Mouse (Mus musculus): ENCODE measurements around the gene Rbm47.
A peak's percentile ranks its signal among the peaks of the same experiment; 100 is the strongest.

DNA sequence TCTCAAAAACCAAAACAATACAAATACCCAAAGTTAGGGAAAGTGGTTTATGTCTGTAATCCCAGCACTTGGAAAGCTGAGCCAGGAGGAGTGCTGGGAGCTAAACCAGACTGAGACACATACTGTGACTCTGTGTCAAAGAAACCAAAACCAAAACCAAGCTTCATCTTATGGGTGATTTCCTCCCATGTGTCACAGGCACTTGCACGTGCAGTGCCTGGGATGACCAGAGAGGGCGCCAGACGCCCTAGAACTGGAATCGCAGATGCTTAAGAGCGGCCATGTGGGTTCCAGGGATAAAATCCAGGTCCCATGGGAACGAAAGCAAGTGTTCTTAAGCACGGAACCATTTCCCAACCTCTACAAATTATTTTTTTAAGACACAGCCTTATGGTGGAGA lies 89.6 kb downstream of the Rbm47 start:
- TF ChIP-seq CTCF (IDR thresholded peaks at IDR 0.05; ENCODE audit: insufficient read depth, low read length) (peak; percentile 71), POLR2A (IDR thresholded peaks at IDR 0.05; ENCODE audit: borderline replicate concordance, extremely low read depth, low read depth, low read length) (no peak)
